Mouse (Mus musculus) forebrain, embryonic 14.5 days (tissue): ENCODE data around the gene Apoc2. TPM values are rescaled to one million over a fixed set of nuclear protein-coding genes. Genes with fewer than 3 reads are reported as not detected.

Experiments
- ATAC-seq: fragments of 200-750 bp; cut with Nextera tagmentation; 2 replicates; pipeline ENCODE4 v1.8.0; 2017; ENCODE audit warnings: mild to moderate bottlenecking, moderate library complexity
- DNase-seq: peaks from one replicate; pipeline ENCODE4 v3.0.0-alpha.2; 2015; ENCODE audit warnings: low spot score
- H3K27ac ChIP-seq: fragments of 300-500 bp; sonication (generic); 2 replicates; pipeline ENCODE4 v1.5.1; 2014; ENCODE audit warnings: low read depth, mild to moderate bottlenecking, control low read depth, low read length, moderate library complexity
- H3K27me3 ChIP-seq: fragments of 300-500 bp; sonication (generic); replicated peaks from 2 replicates; pipeline ENCODE4 v1.6.1; 2014; ENCODE audit warnings: low read length, control low read depth, mixed read lengths; ENCODE audit not compliant: control insufficient read depth, insufficient read depth
- H3K36me3 ChIP-seq: fragments of 300-500 bp; sonication (generic); 2 replicates; pipeline ENCODE4 v1.6.1; 2014; ENCODE audit warnings: low read length, control low read depth; ENCODE audit not compliant: control insufficient read depth, insufficient read depth
- H3K4me1 ChIP-seq: fragments of 300-500 bp; sonication (generic); 2 replicates; pipeline ENCODE4 v1.6.1; 2014; ENCODE audit warnings: antibody characterized with exemption, low read length, control low read depth; ENCODE audit not compliant: control insufficient read depth, insufficient read depth
- H3K4me2 ChIP-seq: fragments of 300-500 bp; sonication (generic); 2 replicates; pipeline ENCODE4 v1.6.1; 2014; ENCODE audit warnings: mild to moderate bottlenecking, control low read depth, low read length
- H3K4me3 ChIP-seq: fragments of 300-500 bp; sonication (generic); 2 replicates; pipeline ENCODE4 v1.5.1; 2014; ENCODE audit warnings: low read depth, low read length, control low read depth
- H3K9ac ChIP-seq: fragments of 300-500 bp; sonication (generic); 2 replicates; pipeline ENCODE4 v1.6.1; 2014; ENCODE audit warnings: mild to moderate bottlenecking, low read length, control low read depth, moderate library complexity
- H3K9me3 ChIP-seq: fragments of 300-500 bp; sonication (generic); replicated peaks from 2 replicates; pipeline ENCODE4 v1.6.1; 2016; ENCODE audit warnings: low read length, control low read depth, mixed read lengths; ENCODE audit not compliant: control insufficient read depth
- WGBS: fragments of 180-500 bp; shearing (Covaris S2); extraction: QIAGEN DNeasy Blood & Tissue Kit; methylation state at CpG from one replicate; pipeline ENCODE4 v1.1.7; 2014; 5-methylcytosine and 5-hydroxymethylcytosine counted together
- polyA plus RNA-seq: library from polyadenylated mRNA; unstranded; fragments of >200 nt; fragmentation: Nextera tagmentation; extraction: Ambion mirVana; gene quantifications from 2 replicates; pipeline ENCODE4 v1.2.1, GENCODE M21; 2014

Apoc2 gene
- polyA plus RNA-seq, 1 experiment from 2014 or later: not detected

GRCm38 (mm10) chr7:19663940-19664339, 13.8 kb downstream of the Apoc2 start:
- WGBS: 25% methylated on average over 8 of the region's 8 CpGs
- no peak for ATAC-seq
- H3K36me3 ChIP-seq: peaks cover 23% of the 10 kb centered on the region
- no peak overlapping the region for H3K27ac ChIP-seq
- no peaks in the 10 kb centered on the region for H3K9me3 ChIP-seq
- H3K4me2 ChIP-seq: peak overlapping the region; percentile 92
- peak overlapping the region; percentile 98 for H3K9ac ChIP-seq
- H3K27me3 ChIP-seq: no peaks in the 10 kb centered on the region
- H3K4me1 ChIP-seq: peaks cover 12% of the 10 kb centered on the region
- H3K4me3 ChIP-seq: peak overlapping the region; percentile 100
- DNase-seq: no peak

- Histone ChIP-seq H3K9me3 (no peaks in the 10 kb centered on the region), H3K27ac (no peak overlapping the region), H3K9ac (no peak overlapping the region), H3K36me3 (peaks cover 73% of the 10 kb centered on the region), H3K4me3 (no peak overlapping the region), H3K27me3 (no peaks in the 10 kb centered on the region), H3K4me1 (no peaks in the 10 kb centered on the region), H3K4me2 (no peak overlapping the region)
- DNase-seq: no peak
- WGBS: 100% methylated on average over 2 of the region's 2 CpGs
- ATAC-seq: no peak
Observed at GRCm38 (mm10) chr7:19652614-19653013, 25.1 kb downstream of the Apoc2 start.

- no peaks in the 10 kb centered on the region for H3K4me1 ChIP-seq
- H3K36me3 ChIP-seq: peaks cover 75% of the 10 kb centered on the region
- H3K27me3 ChIP-seq: no peaks in the 10 kb centered on the region
- no peak overlapping the region for H3K27ac ChIP-seq
- WGBS: 95% methylated on average over 6 of the region's 6 CpGs
- no peak for DNase-seq
- H3K9me3 ChIP-seq: no peaks in the 10 kb centered on the region
- H3K4me2 ChIP-seq: no peak overlapping the region
- no peak for ATAC-seq
- H3K4me3 ChIP-seq: no peak overlapping the region
- no peak overlapping the region for H3K9ac ChIP-seq
Observed at GRCm38 (mm10) chr7:19651063-19651786, 26.5 kb downstream of the Apoc2 start.

- no peaks in the 10 kb centered on the region for H3K9me3 ChIP-seq
- H3K27ac ChIP-seq: no peak overlapping the region
- H3K9ac ChIP-seq: no peak overlapping the region
- no peak for ATAC-seq
- DNase-seq: no peak
- H3K4me3 ChIP-seq: no peak overlapping the region
- H3K4me1 ChIP-seq: no peaks in the 10 kb centered on the region
- 95% methylated on average over 4 of the region's 4 CpGs for WGBS
- H3K36me3 ChIP-seq: peaks cover 95% of the 10 kb centered on the region
- no peak overlapping the region for H3K4me2 ChIP-seq
- H3K27me3 ChIP-seq: no peaks in the 10 kb centered on the region
Observed at GRCm38 (mm10) chr7:19641223-19641622, 36.5 kb downstream of the Apoc2 start.

GRCm38 (mm10) chr7:19635074-19635827, 42.5 kb downstream of the Apoc2 start:
- Histone ChIP-seq H3K9ac (no peak overlapping the region), H3K4me3 (no peak overlapping the region), H3K4me2 (no peak overlapping the region), H3K4me1 (no peaks in the 10 kb centered on the region), H3K27me3 (no peaks in the 10 kb centered on the region), H3K9me3 (no peaks in the 10 kb centered on the region), H3K36me3 (peaks cover 84% of the 10 kb centered on the region), H3K27ac (no peak overlapping the region)
- WGBS: 88% methylated on average over 11 of the region's 11 CpGs
- no peak for DNase-seq
- no peak for ATAC-seq

GRCm38 (mm10) chr7:19634591-19634990, 43.1 kb downstream of the Apoc2 start:
- Histone ChIP-seq H3K4me1 (no peaks in the 10 kb centered on the region; the same call in 1 of the 2 replicates), H3K27ac (no peak overlapping the region), H3K9me3 (no peaks in the 10 kb centered on the region), H3K27me3 (no peaks in the 10 kb centered on the region), H3K9ac (no peak overlapping the region), H3K36me3 (peaks cover 78% of the 10 kb centered on the region), H3K4me2 (no peak overlapping the region), H3K4me3 (no peak overlapping the region)
- ATAC-seq (no peak), DNase-seq (no peak)
- 95% methylated on average over 2 of the region's 2 CpGs for WGBS

GRCm38 (mm10) chr7:19633855-19634254, 43.9 kb downstream of the Apoc2 start:
- no peak overlapping the region for H3K9ac ChIP-seq
- no peak overlapping the region for H3K27ac ChIP-seq
- no peaks in the 10 kb centered on the region; the same call in 1 of the 2 replicates for H3K4me1 ChIP-seq
- H3K9me3 ChIP-seq: no peaks in the 10 kb centered on the region
- no peak for ATAC-seq
- no peak overlapping the region for H3K4me3 ChIP-seq
- 91% methylated on average over 15 of the region's 15 CpGs for WGBS
- H3K27me3 ChIP-seq: no peaks in the 10 kb centered on the region
- DNase-seq: no peak
- peaks cover 70% of the 10 kb centered on the region for H3K36me3 ChIP-seq
- no peak overlapping the region for H3K4me2 ChIP-seq

GRCm38 (mm10) chr7:19633197-19633596, 44.5 kb downstream of the Apoc2 start:
- H3K9me3 ChIP-seq: no peaks in the 10 kb centered on the region
- ATAC-seq: no peak
- whole genome bisulfite sequencing: 94% methylated on average over 17 of the region's 17 CpGs
- H3K4me1 ChIP-seq: peaks cover under 1% of the 10 kb centered on the region; the same call in 1 of the 2 replicates
- H3K36me3 ChIP-seq: peaks cover 64% of the 10 kb centered on the region
- H3K4me3 ChIP-seq: no peak overlapping the region
- no peak overlapping the region for H3K4me2 ChIP-seq
- no peak for DNase-seq
- H3K27ac ChIP-seq: no peak overlapping the region
- no peaks in the 10 kb centered on the region for H3K27me3 ChIP-seq
- H3K9ac ChIP-seq: no peak overlapping the region

- Histone ChIP-seq H3K9me3 (no peaks in the 10 kb centered on the region), H3K4me1 (peaks cover 2% of the 10 kb centered on the region; the same call in 1 of the 2 replicates)
- ATAC-seq: no peak
Observed at GRCm38 (mm10) chr7:19632720-19633119, 45.0 kb downstream of the Apoc2 start.

More at GRCm38 (mm10) chr7:19632720-19633119, 45.0 kb downstream of the Apoc2 start:
- peaks cover 59% of the 10 kb centered on the region for H3K36me3 ChIP-seq
- no peak overlapping the region for H3K27ac ChIP-seq
- no peaks in the 10 kb centered on the region for H3K27me3 ChIP-seq
- H3K4me2 ChIP-seq: no peak overlapping the region
- H3K9ac ChIP-seq: no peak overlapping the region
- no peak overlapping the region for H3K4me3 ChIP-seq
- no peak for DNase-seq
